Mouse (Mus musculus) hindbrain, embryonic 12.5 days (tissue): ENCODE measurements around the gene Zscan12. TPM values are rescaled to one million over a fixed set of nuclear protein-coding genes. Genes with fewer than 3 reads are reported as not detected.
A peak's percentile ranks its signal among the peaks of the same experiment; 100 is the strongest.
"Not testable (repeated sequence)": the region's sequence is repeated elsewhere in the genome, so short reads cannot be mapped to it uniquely, and the experiment has no call there.

ENCODE experiments used
- ATAC-seq: fragments of 200-750 bp; cut with Nextera tagmentation; 2 replicates; pipeline ENCODE4 v1.8.0; 2017; ENCODE audit warnings: moderate TSS enrichment; ENCODE audit not compliant: low FRiP score
- H3K27ac ChIP-seq: fragments of 300-500 bp; sonication (generic); 2 replicates; pipeline ENCODE4 v1.5.1; 2016; ENCODE audit warnings: mild to moderate bottlenecking
- H3K27me3 ChIP-seq: fragments of 300-500 bp; sonication (generic); 2 replicates; pipeline ENCODE4 v1.6.1; 2016; ENCODE audit warnings: mild to moderate bottlenecking
- H3K36me3 ChIP-seq: fragments of 300-500 bp; sonication (generic); 2 replicates; pipeline ENCODE4 v1.6.1; 2016; ENCODE audit warnings: mild to moderate bottlenecking
- H3K4me1 ChIP-seq: fragments of 300-500 bp; sonication (generic); 2 replicates; pipeline ENCODE4 v1.6.1; 2016
- H3K4me2 ChIP-seq: fragments of 300-500 bp; sonication (generic); replicated peaks from 2 replicates; pipeline ENCODE4 v1.6.1; 2016; ENCODE audit warnings: mild to moderate bottlenecking
- H3K4me3 ChIP-seq: fragments of 300-500 bp; sonication (generic); 2 replicates; pipeline ENCODE4 v1.5.1; 2016; ENCODE audit warnings: mild to moderate bottlenecking
- H3K9ac ChIP-seq: fragments of 300-500 bp; sonication (generic); 2 replicates; pipeline ENCODE4 v1.6.1; 2016; ENCODE audit warnings: mild to moderate bottlenecking, moderate library complexity
- H3K9me3 ChIP-seq: fragments of 300-500 bp; sonication (generic); replicated peaks from 2 replicates; pipeline ENCODE4 v1.6.1; 2016; ENCODE audit warnings: mild to moderate bottlenecking
- WGBS: fragments of 180-500 bp; shearing (Covaris S2); methylation state at CpG from one replicate; pipeline ENCODE4 v1.1.7; 2016; 5-methylcytosine and 5-hydroxymethylcytosine counted together
- polyA plus RNA-seq: library from polyadenylated mRNA; unstranded; fragments of >200 nt; fragmentation: Nextera tagmentation; extraction: Ambion mirVana; gene quantifications from 2 replicates; pipeline ENCODE4 v1.2.1, GENCODE M21; 2016

Zscan12 gene
- polyA plus RNA-seq, 1 experiment from 2014 or later = 17.0 TPM

- no peaks in the 10 kb centered on the region for H3K9me3 ChIP-seq
- H3K9ac ChIP-seq = no peak overlapping the region
- no peak for ATAC-seq
- no peaks in the 10 kb centered on the region for H3K4me1 ChIP-seq
- no peak overlapping the region for H3K4me3 ChIP-seq
- H3K27me3 ChIP-seq = no peaks in the 10 kb centered on the region
- no peak overlapping the region for H3K4me2 ChIP-seq
- H3K36me3 ChIP-seq = no peaks in the 10 kb centered on the region
- H3K27ac ChIP-seq = no peak overlapping the region
These were observed 12.0 kb upstream of the Zscan12 start for GRCm38 (mm10) chr13:21350593-21350992.

- Histone ChIP-seq H3K27me3 (peaks cover 4% of the 10 kb centered on the region; the same call in 1 of the 2 replicates), H3K9ac (peak overlapping the region; percentile 87), H3K4me1 (peaks cover 21% of the 10 kb centered on the region), H3K27ac (no peak overlapping the region), H3K36me3 (peaks cover 12% of the 10 kb centered on the region), H3K4me3 (peak overlapping the region; percentile 80), H3K4me2 (peak overlapping the region; percentile 65), H3K9me3 (no peaks in the 10 kb centered on the region)
- no peak for ATAC-seq
- 64% methylated on average over 12 of the region's 12 CpGs for WGBS
These were observed 1.1 kb downstream of the Zscan12 start for GRCm38 (mm10) chr13:21363719-21364118.

- WGBS = 72% methylated on average over 6 of the region's 6 CpGs
- no peak for ATAC-seq
- no peaks in the 10 kb centered on the region for H3K27me3 ChIP-seq
These were observed 4.0 kb downstream of the Zscan12 start for GRCm38 (mm10) chr13:21366635-21367034.

DNA sequence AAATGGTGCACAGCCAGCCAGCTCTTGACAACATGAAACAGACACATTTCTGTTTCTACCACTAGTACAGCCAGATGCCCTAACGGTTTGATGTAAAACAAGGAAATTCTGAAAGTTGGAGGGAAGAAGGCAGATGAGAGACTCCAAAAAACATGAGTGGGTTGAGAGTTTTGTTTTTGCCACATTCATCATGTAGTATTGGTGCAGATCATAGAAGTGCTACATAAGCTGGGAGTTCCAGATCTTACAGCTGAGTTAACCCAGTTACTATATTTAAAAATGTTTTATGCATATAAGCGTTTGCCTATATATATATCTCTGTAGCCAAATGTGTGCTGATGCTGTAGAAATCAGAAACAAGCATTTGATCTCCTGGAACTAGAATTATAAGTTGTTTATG, 10.1 kb downstream of the Zscan12 start:
- Histone ChIP-seq H3K9me3 (no peaks in the 10 kb centered on the region), H3K27ac (no peak overlapping the region), H3K36me3 (peaks cover 32% of the 10 kb centered on the region), H3K4me1 (no peaks in the 10 kb centered on the region), H3K4me3 (no peak overlapping the region), H3K27me3 (no peaks in the 10 kb centered on the region), H3K9ac (no peak overlapping the region), H3K4me2 (no peak overlapping the region)
- WGBS = 89% methylated on average over 2 of the region's 2 CpGs
- no peak for ATAC-seq

More at GRCm38 (mm10) chr13:21366635-21367034, 4.0 kb downstream of the Zscan12 start:
- peaks cover 40% of the 10 kb centered on the region for H3K36me3 ChIP-seq
- H3K4me1 ChIP-seq = peaks cover 21% of the 10 kb centered on the region
- H3K4me2 ChIP-seq = no peak overlapping the region
- no peak overlapping the region for H3K4me3 ChIP-seq
- H3K27ac ChIP-seq = no peak overlapping the region
- H3K9ac ChIP-seq = no peak overlapping the region
- H3K9me3 ChIP-seq = no peaks in the 10 kb centered on the region

GRCm38 (mm10) chr13:21377773-21378172, 15.2 kb downstream of the Zscan12 start:
- Histone ChIP-seq H3K27me3 (no peaks in the 10 kb centered on the region), H3K4me2 (no peak overlapping the region), H3K4me1 (no peaks in the 10 kb centered on the region), H3K4me3 (no peak overlapping the region), H3K36me3 (no peaks in the 10 kb centered on the region), H3K9me3 (no peaks in the 10 kb centered on the region), H3K27ac (no peak overlapping the region), H3K9ac (no peak overlapping the region)
- 90% methylated on average over 2 of the region's 2 CpGs for WGBS
- ATAC-seq = no peak

DNA sequence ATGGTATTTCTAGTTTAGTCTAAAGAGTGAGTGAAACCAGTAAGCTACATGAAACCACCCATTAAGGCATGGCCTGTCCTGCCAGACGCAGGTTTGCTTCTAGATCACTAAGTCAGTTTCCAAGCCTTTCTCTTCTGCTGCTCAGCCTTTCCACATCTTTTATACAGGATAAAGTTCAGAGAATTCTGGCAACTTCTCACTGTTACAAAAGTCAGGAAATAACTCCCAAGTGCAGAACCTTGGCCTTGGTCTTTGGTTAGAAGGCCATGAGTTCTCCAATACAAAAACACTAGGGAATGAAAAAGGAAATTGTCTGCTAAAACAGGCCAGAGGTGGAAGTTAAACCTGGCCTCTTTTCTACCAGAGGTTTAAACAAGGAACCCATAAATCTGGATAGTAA, 32.6 kb downstream of the Zscan12 start:
- 100% methylated on average over 1 of the region's 1 CpGs for WGBS
- no peak overlapping the region for H3K4me3 ChIP-seq
- peaks cover 71% of the 10 kb centered on the region for H3K36me3 ChIP-seq
- H3K4me1 ChIP-seq = 0 out of 2 replicates have a peak, but pooled peaks cover 9% of the 10 kb centered on the region
- no peaks in the 10 kb centered on the region for H3K27me3 ChIP-seq
- ATAC-seq = no peak
- H3K27ac ChIP-seq = no peak overlapping the region
- no peak overlapping the region for H3K4me2 ChIP-seq
- H3K9ac ChIP-seq = no peak overlapping the region
- H3K9me3 ChIP-seq = no peaks in the 10 kb centered on the region

DNA sequence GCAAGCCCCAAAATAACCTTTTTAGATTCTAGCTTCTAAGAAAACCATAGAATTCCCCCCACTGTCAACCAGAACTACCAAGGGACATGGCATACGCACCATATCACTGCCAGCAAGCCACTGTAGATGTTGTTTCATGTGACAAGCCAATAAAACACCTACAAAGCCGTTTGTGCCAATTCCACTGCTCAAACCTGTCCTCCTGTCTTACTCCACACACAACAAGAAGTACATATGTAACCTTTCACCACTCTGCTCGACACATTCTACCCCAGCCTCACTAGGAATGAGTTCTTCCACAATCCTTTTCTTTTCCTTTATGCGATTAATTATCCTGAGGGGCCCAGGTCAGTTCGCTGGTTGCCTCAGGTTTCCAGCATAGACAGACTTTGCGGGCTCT, 33.0 kb downstream of the Zscan12 start:
- H3K4me3 ChIP-seq = no peak overlapping the region
- no peak overlapping the region for H3K9ac ChIP-seq
- no peaks in the 10 kb centered on the region for H3K27me3 ChIP-seq
- 95% methylated on average over 6 of the region's 6 CpGs for WGBS
- no peaks in the 10 kb centered on the region for H3K9me3 ChIP-seq
- no peak overlapping the region for H3K27ac ChIP-seq
- no peak overlapping the region for H3K4me2 ChIP-seq
- no peak for ATAC-seq
- H3K4me1 ChIP-seq = 0 out of 2 replicates have a peak, but pooled peaks cover 9% of the 10 kb centered on the region
- H3K36me3 ChIP-seq = peaks cover 67% of the 10 kb centered on the region

GRCm38 (mm10) chr13:21396048-21396447, 33.4 kb downstream of the Zscan12 start:
- H3K9ac ChIP-seq, H3K27me3 ChIP-seq, H3K27ac ChIP-seq, H3K9me3 ChIP-seq, H3K4me3 ChIP-seq, H3K4me2 ChIP-seq: not testable (repeated sequence)
- peaks cover 12% of the 10 kb centered on the region for H3K4me1 ChIP-seq
- 0 out of 2 replicates have a peak, but pooled peaks have one; percentile 46 for ATAC-seq
- H3K36me3 ChIP-seq = peaks cover 63% of the 10 kb centered on the region
- 94% methylated on average over 18 of the region's 18 CpGs for WGBS

DNA sequence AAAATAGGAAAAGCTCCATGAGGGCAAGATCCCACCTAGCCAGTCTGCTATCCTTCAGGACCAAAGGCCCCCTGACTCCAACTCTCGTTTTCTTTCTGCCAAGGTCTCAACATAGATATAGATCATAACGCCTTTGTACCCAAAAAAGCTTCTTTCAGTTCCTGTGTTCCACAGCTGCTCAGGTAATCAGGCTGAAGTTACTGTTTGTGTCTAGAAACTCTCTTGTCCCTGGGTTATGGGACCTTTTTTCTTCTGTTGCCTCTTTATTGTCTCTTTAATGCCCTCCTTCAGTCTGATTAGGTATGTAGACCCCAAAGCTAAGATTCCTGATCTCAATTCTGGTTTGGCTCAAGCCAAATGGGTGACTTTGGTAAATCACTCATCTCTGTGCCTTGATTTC, 34.9 kb downstream of the Zscan12 start:
- Histone ChIP-seq H3K36me3 (peaks cover 49% of the 10 kb centered on the region), H3K9me3 (no peaks in the 10 kb centered on the region), H3K4me1 (peaks cover 18% of the 10 kb centered on the region), H3K4me3 (no peak overlapping the region), H3K4me2 (no peak overlapping the region), H3K27ac (no peak overlapping the region), H3K27me3 (no peaks in the 10 kb centered on the region), H3K9ac (no peak overlapping the region)
- no peak for ATAC-seq
- 92% methylated on average over 2 of the region's 2 CpGs for WGBS

GRCm38 (mm10) chr13:21401166-21401565, 38.5 kb downstream of the Zscan12 start:
- no peak for ATAC-seq
- WGBS = 82% methylated on average over 3 of the region's 3 CpGs
- H3K9ac ChIP-seq = peak overlapping the region; percentile 77
- H3K27me3 ChIP-seq = no peaks in the 10 kb centered on the region
- H3K36me3 ChIP-seq = peaks cover 17% of the 10 kb centered on the region
- H3K9me3 ChIP-seq = no peaks in the 10 kb centered on the region
- H3K4me3 ChIP-seq = peak overlapping the region; percentile 57
- peaks cover 18% of the 10 kb centered on the region for H3K4me1 ChIP-seq
- H3K27ac ChIP-seq = no peak overlapping the region
- H3K4me2 ChIP-seq = peak overlapping the region; percentile 75

DNA sequence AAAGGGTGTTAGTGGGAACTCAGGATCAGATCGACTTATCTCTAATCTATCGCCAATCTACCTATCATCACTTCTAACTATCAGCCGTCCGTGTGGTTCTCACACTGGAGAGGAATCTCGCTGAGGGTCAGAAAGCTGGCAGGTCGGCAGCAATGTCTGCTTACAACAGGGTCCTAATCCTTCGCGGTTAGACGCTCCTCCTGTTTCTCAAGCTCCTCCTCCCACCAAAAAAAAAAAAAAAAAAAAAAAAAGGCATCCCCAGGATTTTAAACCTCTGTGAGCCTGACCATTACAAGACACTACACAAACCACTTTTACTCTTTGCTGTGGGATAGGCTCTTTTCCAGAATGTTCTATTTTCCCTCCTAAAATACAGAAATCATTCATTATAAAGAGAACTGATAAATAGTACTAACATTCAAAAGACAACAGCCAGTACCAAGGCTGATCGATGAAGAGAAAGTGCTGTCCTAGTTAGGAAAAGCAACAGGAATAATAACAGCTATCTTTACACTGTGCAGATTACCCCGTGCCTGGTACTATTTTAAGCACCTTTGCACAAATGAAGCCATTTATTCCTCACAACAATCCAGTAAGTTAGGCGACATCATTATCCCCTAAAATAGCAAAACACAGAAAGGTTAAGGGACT, 39.1 kb downstream of the Zscan12 start:
- 22% methylated on average over 12 of the region's 12 CpGs for WGBS
- Histone ChIP-seq H3K27me3 (0 out of 2 replicates have a peak, but pooled peaks cover 3% of the 10 kb centered on the region), H3K36me3 (peaks cover 11% of the 10 kb centered on the region), H3K4me2 (peak overlapping the region; percentile 75), H3K4me3 (peak overlapping the region; percentile 57), H3K9ac (peak overlapping the region; percentile 77), H3K27ac (no peak overlapping the region), H3K9me3 (no peaks in the 10 kb centered on the region), H3K4me1 (peaks cover 18% of the 10 kb centered on the region)
- ATAC-seq = peak; percentile 70

GRCm38 (mm10) chr13:21402287-21402846, 39.7 kb downstream of the Zscan12 start, which contains the start of gene Zkscan3:
Gene Zkscan3 (minus strand): TSS chr13:21402755.
- H3K9me3 ChIP-seq = no peaks in the 10 kb centered on the region
- 0 out of 2 replicates have a peak, but pooled peaks cover 3% of the 10 kb centered on the region for H3K27me3 ChIP-seq
- peak within 1 kb of the TSS; percentile 57 for H3K4me3 ChIP-seq
- H3K9ac ChIP-seq = peak within 1 kb of the TSS; percentile 77
- H3K27ac ChIP-seq = no peak within 1 kb of the TSS
- ATAC-seq = peak; percentile 95
- peak within 1 kb of the TSS; percentile 75 for H3K4me2 ChIP-seq
- H3K36me3 ChIP-seq = peaks cover 8% of the 10 kb centered on the region; the same call in 1 of the 2 replicates
- under 1% methylated on average over 35 of the region's 35 CpGs for WGBS
- H3K4me1 ChIP-seq = peaks cover 18% of the 10 kb centered on the region
